Mouse (Mus musculus) liver, postnatal 0 days (tissue): ENCODE results near the gene Anxa11.

Source experiments
- CTCF ChIP-seq: sonication (generic); IDR thresholded peaks from 2 replicates; pipeline ENCODE4 v1.5.1; 2016; ENCODE audit warnings: antibody characterized with exemption, low read depth
- EP300 ChIP-seq: IDR thresholded peaks from 2 replicates; pipeline ENCODE4 v1.6.1; 2016; ENCODE audit warnings: antibody characterized with exemption, low read depth, mild to moderate bottlenecking

DNA sequence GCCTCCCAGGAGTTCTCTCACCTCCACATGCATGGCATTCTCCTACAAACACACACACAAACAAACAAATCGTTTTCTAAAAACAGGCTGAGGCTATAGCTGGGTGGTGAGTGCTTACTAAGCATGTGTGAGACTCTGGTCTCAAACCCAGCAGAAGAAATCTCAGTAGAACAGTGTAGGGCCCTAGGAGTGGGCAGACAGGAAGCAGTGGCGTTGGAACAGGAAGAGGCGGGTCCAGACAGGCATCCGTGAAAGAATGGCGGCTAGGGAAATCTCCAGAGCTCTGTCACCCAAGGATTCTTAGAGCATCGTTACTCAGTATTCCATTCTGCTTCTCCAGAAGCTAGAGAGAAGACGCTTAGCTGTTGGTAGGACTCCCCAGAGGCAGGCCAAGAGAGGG lies 35.4 kb upstream of the Anxa11 start:
- no peak for TF ChIP-seq EP300
- no peak for TF ChIP-seq CTCF
